Mouse (Mus musculus) liver, postnatal 0 days (tissue): ENCODE data around the gene Agbl4.

Experiments used
- CTCF ChIP-seq: sonication (generic); IDR thresholded peaks from 2 replicates; pipeline ENCODE4 v1.5.1; 2016; ENCODE audit warnings: antibody characterized with exemption, low read depth
- EP300 ChIP-seq: IDR thresholded peaks from 2 replicates; pipeline ENCODE4 v1.6.1; 2016; ENCODE audit warnings: antibody characterized with exemption, low read depth, mild to moderate bottlenecking

- TF ChIP-seq CTCF (no peak), EP300 (no peak)
These were observed 1045.2 kb downstream of the Agbl4 start for GRCm38 (mm10) chr4:111442435-111443238.
